Mouse (Mus musculus): Measurements from ENCODE around the gene Aim2. TPM values are rescaled to one million over a fixed set of nuclear protein-coding genes. Genes with fewer than 3 reads are reported as not detected.

Aim2 gene
- polyA plus RNA-seq, 1 experiment from 2014 or later = 2.2 TPM

DNA sequence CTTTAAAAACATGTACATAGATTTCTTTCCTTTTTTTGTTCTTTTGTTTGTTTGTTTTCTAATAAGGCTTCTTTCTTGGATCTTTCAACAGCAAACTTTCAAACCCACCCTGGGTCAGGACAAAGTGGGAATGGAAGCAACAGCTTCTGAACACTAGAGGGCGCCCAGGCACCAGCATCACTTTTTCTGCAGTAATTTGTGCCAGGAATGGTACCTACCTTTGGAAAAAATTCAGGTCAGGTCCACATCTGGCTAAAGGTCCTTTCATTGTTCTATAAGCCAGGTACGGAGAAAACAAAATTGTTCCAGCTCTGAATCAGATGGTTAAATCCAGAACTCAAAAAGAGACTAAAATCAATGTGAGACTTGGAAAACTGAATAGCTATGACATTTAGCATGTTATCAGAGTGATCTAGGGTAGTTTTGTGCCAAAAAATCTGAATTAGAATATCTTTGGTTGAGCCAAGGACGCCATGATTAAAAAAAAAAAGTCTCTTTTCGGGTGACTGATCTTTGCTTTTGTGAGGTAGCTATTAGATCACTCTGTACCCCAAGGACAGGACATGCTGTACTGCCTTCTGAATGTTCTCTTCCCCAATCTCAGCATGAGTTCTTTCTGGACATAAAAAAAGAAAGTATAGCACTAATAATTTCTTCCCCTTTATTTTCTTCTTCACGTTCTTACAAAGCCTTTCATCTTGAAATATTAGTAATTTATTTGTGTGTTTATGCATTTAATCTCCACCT lies 26.7 kb upstream of the Aim2 start:
- Histone ChIP-seq H3K4me3 (ENCODE audit: control insufficient read depth in 1 of 2, insufficient read depth in 1 of 2, low read depth in 1 of 2, low read length in 2 of 2) (no peak overlapping the region), H3K36me3 (ENCODE audit: control insufficient read depth, insufficient read depth, low read length) (no peaks in the 10 kb centered on the region), H3K27ac (replicated peaks in 1 of 2; ENCODE audit: control insufficient read depth in 1 of 2, insufficient read depth in 1 of 2, low read depth in 2 of 2, low read length in 2 of 2) (no peak overlapping the region), H3K4me2 (ENCODE audit: low read length) (no peak overlapping the region), H3K9me3 (ENCODE audit: control insufficient read depth, low read length) (no peaks in the 10 kb centered on the region), H3K27me3 (ENCODE audit: control insufficient read depth, insufficient read depth, low read length) (no peaks in the 10 kb centered on the region), H3K9ac (ENCODE audit: low read length) (no peak overlapping the region), H3K4me1 (ENCODE audit: control insufficient read depth in 2 of 2, insufficient read depth in 2 of 2, low read length in 2 of 2) (0 out of 4 replicates have a peak, but pooled peaks cover 0 to 2% of the 10 kb centered on the region in 2 experiments)
- WGBS = 28% methylated on average over 5 of the region's 5 CpGs
- ATAC-seq (ENCODE audit: insufficient number of reproducible peaks, insufficient read depth, low FRiP score, low read depth) = no peak

DNA sequence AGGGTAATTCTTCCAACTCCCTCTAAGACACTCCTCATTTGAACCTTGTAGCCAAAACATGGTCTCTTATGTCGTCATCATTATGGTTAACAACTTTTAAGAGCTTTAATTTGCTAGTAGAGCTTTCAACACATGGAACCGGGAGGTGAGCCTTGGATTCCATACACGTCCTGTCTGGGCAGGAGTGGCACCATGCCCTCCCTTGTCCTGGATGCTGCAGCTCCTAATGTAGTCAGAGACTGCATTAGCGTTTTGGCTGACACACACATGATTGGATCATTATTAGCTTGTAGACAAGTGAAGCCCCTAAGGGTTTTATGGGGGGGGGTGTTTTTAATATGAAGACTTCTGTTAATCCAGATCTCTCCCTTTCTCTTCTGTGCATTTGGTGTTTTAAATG lies 25.7 kb upstream of the Aim2 start:
- Histone ChIP-seq H3K9me3 (ENCODE audit: control insufficient read depth, low read length) (no peaks in the 10 kb centered on the region), H3K9ac (ENCODE audit: low read length) (no peak overlapping the region)

GRCm38 (mm10) chr1:173325395-173325794 lies 25.3 kb upstream of the Aim2 start:
- Histone ChIP-seq H3K27ac (replicated peaks in 1 of 2; ENCODE audit: control insufficient read depth in 1 of 2, insufficient read depth in 1 of 2, low read depth in 2 of 2, low read length in 2 of 2) (no peak overlapping the region), H3K27me3 (ENCODE audit: control insufficient read depth, insufficient read depth, low read length) (no peaks in the 10 kb centered on the region), H3K9me3 (ENCODE audit: control insufficient read depth, low read length) (no peaks in the 10 kb centered on the region), H3K4me2 (ENCODE audit: low read length) (no peak overlapping the region), H3K4me1 (ENCODE audit: control insufficient read depth in 2 of 2, insufficient read depth in 2 of 2, low read length in 2 of 2) (peaks cover 2 to 6% of the 10 kb centered on the region in 2 experiments; a peak in 1 of 4 replicates), H3K9ac (ENCODE audit: low read length) (no peak overlapping the region), H3K4me3 (ENCODE audit: control insufficient read depth in 1 of 2, insufficient read depth in 1 of 2, low read depth in 1 of 2, low read length in 2 of 2) (no peak overlapping the region), H3K36me3 (ENCODE audit: control insufficient read depth, insufficient read depth, low read length) (no peaks in the 10 kb centered on the region)
- WGBS = 97% methylated on average over 1 of the region's 1 CpGs
- no peak for ATAC-seq (ENCODE audit: insufficient number of reproducible peaks, insufficient read depth, low FRiP score, low read depth)

More for the DNA sequence above, 25.7 kb upstream of the Aim2 start:
- WGBS = 46% methylated on average over 4 of the region's 4 CpGs
- Histone ChIP-seq H3K4me1 (ENCODE audit: control insufficient read depth in 2 of 2, insufficient read depth in 2 of 2, low read length in 2 of 2) (peaks cover 2 to 6% of the 10 kb centered on the region in 2 experiments; a peak in 1 of 4 replicates), H3K27ac (replicated peaks in 1 of 2; ENCODE audit: control insufficient read depth in 1 of 2, insufficient read depth in 1 of 2, low read depth in 2 of 2, low read length in 2 of 2) (no peak overlapping the region), H3K4me2 (ENCODE audit: low read length) (no peak overlapping the region), H3K4me3 (ENCODE audit: control insufficient read depth in 1 of 2, insufficient read depth in 1 of 2, low read depth in 1 of 2, low read length in 2 of 2) (no peak overlapping the region), H3K27me3 (ENCODE audit: control insufficient read depth, insufficient read depth, low read length) (no peaks in the 10 kb centered on the region), H3K36me3 (ENCODE audit: control insufficient read depth, insufficient read depth, low read length) (no peaks in the 10 kb centered on the region)
- ATAC-seq (ENCODE audit: insufficient number of reproducible peaks, insufficient read depth, low FRiP score, low read depth) = no peak

GRCm38 (mm10) chr1:173326552-173326951 lies 24.1 kb upstream of the Aim2 start:
- no peaks in the 10 kb centered on the region for H3K36me3 ChIP-seq (ENCODE audit: control insufficient read depth, insufficient read depth, low read length)
- H3K4me2 ChIP-seq (ENCODE audit: low read length) = no peak overlapping the region
- no peaks in the 10 kb centered on the region for H3K27me3 ChIP-seq (ENCODE audit: control insufficient read depth, insufficient read depth, low read length)
- no peaks in the 10 kb centered on the region for H3K9me3 ChIP-seq (ENCODE audit: control insufficient read depth, low read length)
- H3K4me1 ChIP-seq (ENCODE audit: control insufficient read depth in 2 of 2, insufficient read depth in 2 of 2, low read length in 2 of 2) = peaks cover 2 to 6% of the 10 kb centered on the region in 2 experiments; a peak in 1 of 4 replicates
- H3K4me3 ChIP-seq (ENCODE audit: control insufficient read depth in 1 of 2, insufficient read depth in 1 of 2, low read depth in 1 of 2, low read length in 2 of 2) = no peak overlapping the region
- H3K27ac ChIP-seq (replicated peaks in 1 of 2; ENCODE audit: control insufficient read depth in 1 of 2, insufficient read depth in 1 of 2, low read depth in 2 of 2, low read length in 2 of 2) = no peak overlapping the region
- 74% methylated on average over 1 of the region's 1 CpGs for WGBS
- ATAC-seq (ENCODE audit: insufficient number of reproducible peaks, insufficient read depth, low FRiP score, low read depth) = no peak
- no peak overlapping the region for H3K9ac ChIP-seq (ENCODE audit: low read length)

- no peak overlapping the region for H3K9ac ChIP-seq (ENCODE audit: low read length)
- H3K27me3 ChIP-seq (ENCODE audit: control insufficient read depth, insufficient read depth, low read length) = no peaks in the 10 kb centered on the region
- no peak overlapping the region for H3K4me3 ChIP-seq (ENCODE audit: control insufficient read depth in 1 of 2, insufficient read depth in 1 of 2, low read depth in 1 of 2, low read length in 2 of 2)
- 76% methylated on average over 8 of the region's 8 CpGs for WGBS
- H3K9me3 ChIP-seq (ENCODE audit: control insufficient read depth, low read length) = no peaks in the 10 kb centered on the region
- ATAC-seq (ENCODE audit: insufficient number of reproducible peaks, insufficient read depth, low FRiP score, low read depth) = no peak
- no peaks in the 10 kb centered on the region for H3K36me3 ChIP-seq (ENCODE audit: control insufficient read depth, insufficient read depth, low read length)
- peaks cover 3 to 6% of the 10 kb centered on the region in 2 experiments; a peak in 1 of 4 replicates for H3K4me1 ChIP-seq (ENCODE audit: control insufficient read depth in 2 of 2, insufficient read depth in 2 of 2, low read length in 2 of 2)
- no peak overlapping the region for H3K27ac ChIP-seq (replicated peaks in 1 of 2; ENCODE audit: control insufficient read depth in 1 of 2, insufficient read depth in 1 of 2, low read depth in 2 of 2, low read length in 2 of 2)
- no peak overlapping the region for H3K4me2 ChIP-seq (ENCODE audit: low read length)
Observed at GRCm38 (mm10) chr1:173328446-173328845, 22.2 kb upstream of the Aim2 start.

GRCm38 (mm10) chr1:173329185-173329584 lies 21.5 kb upstream of the Aim2 start:
- ATAC-seq (ENCODE audit: insufficient number of reproducible peaks, insufficient read depth, low FRiP score, low read depth) = no peak
- Histone ChIP-seq H3K4me2 (ENCODE audit: low read length) (no peak overlapping the region), H3K27ac (replicated peaks in 1 of 2; ENCODE audit: control insufficient read depth in 1 of 2, insufficient read depth in 1 of 2, low read depth in 2 of 2, low read length in 2 of 2) (no peak overlapping the region), H3K36me3 (ENCODE audit: control insufficient read depth, insufficient read depth, low read length) (no peaks in the 10 kb centered on the region), H3K9me3 (ENCODE audit: control insufficient read depth, low read length) (no peaks in the 10 kb centered on the region), H3K4me1 (ENCODE audit: control insufficient read depth in 2 of 2, insufficient read depth in 2 of 2, low read length in 2 of 2) (peaks cover 4 to 6% of the 10 kb centered on the region in 2 experiments; a peak in 1 of 4 replicates), H3K4me3 (ENCODE audit: control insufficient read depth in 1 of 2, insufficient read depth in 1 of 2, low read depth in 1 of 2, low read length in 2 of 2) (no peak overlapping the region), H3K27me3 (ENCODE audit: control insufficient read depth, insufficient read depth, low read length) (no peaks in the 10 kb centered on the region), H3K9ac (ENCODE audit: low read length) (no peak overlapping the region)
- WGBS = 5% methylated on average over 4 of the region's 4 CpGs

DNA sequence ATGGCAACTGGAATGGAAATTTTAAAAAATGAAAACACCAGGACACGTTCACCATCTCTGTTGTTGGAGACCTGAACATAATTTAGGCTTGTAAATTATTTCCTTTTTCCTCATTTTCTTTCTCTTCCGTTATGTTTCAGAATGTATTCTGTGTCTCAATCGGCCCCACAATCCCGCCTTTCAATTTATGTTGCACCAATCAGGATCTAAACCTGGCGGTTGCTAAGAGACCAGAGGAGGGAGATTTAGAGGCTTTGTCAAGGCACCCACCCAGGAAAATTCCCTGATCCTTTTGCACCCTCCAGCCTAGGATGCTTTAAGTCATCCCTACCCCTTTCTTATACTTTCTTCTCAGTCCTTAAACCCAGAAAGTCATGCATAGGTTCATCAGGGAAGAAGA lies 20.9 kb upstream of the Aim2 start:
- Histone ChIP-seq H3K27ac (replicated peaks in 1 of 2; ENCODE audit: control insufficient read depth in 1 of 2, insufficient read depth in 1 of 2, low read depth in 2 of 2, low read length in 2 of 2) (no peak overlapping the region), H3K4me3 (ENCODE audit: control insufficient read depth in 1 of 2, insufficient read depth in 1 of 2, low read depth in 1 of 2, low read length in 2 of 2) (no peak overlapping the region), H3K36me3 (ENCODE audit: control insufficient read depth, insufficient read depth, low read length) (no peaks in the 10 kb centered on the region), H3K4me2 (ENCODE audit: low read length) (no peak overlapping the region), H3K9ac (ENCODE audit: low read length) (no peak overlapping the region), H3K27me3 (ENCODE audit: control insufficient read depth, insufficient read depth, low read length) (no peaks in the 10 kb centered on the region), H3K9me3 (ENCODE audit: control insufficient read depth, low read length) (no peaks in the 10 kb centered on the region), H3K4me1 (ENCODE audit: control insufficient read depth in 2 of 2, insufficient read depth in 2 of 2, low read length in 2 of 2) (peaks cover 4 to 6% of the 10 kb centered on the region in 2 experiments; a peak in 1 of 4 replicates)
- no peak for ATAC-seq (ENCODE audit: insufficient number of reproducible peaks, insufficient read depth, low FRiP score, low read depth)
- WGBS = 57% methylated on average over 5 of the region's 5 CpGs

All from heart, embryonic 14.5 days (tissue).